Mouse (Mus musculus) liver, embryonic 14.5 days (tissue): ENCODE data around the gene Dctn2.

Experiments used
- CTCF ChIP-seq: IDR thresholded peaks from 2 replicates; pipeline ENCODE4 v1.5.1; 2016; ENCODE audit warnings: antibody characterized with exemption, low read depth, control low read depth
- EP300 ChIP-seq: IDR thresholded peaks from 2 replicates; pipeline ENCODE4 v1.6.1; 2016; ENCODE audit warnings: antibody characterized with exemption, low read depth

GRCm38 (mm10) chr10:127300361-127300760 is 34.2 kb downstream of the Dctn2 start:
- no peak for TF ChIP-seq CTCF
- TF ChIP-seq EP300, result no peak
